Mouse (Mus musculus) stomach, postnatal 0 days (tissue): Measurements from ENCODE around the gene Smarcad1.

Source experiments
- CTCF ChIP-seq: IDR thresholded peaks from 2 replicates; pipeline ENCODE4 v1.5.1; 2016; ENCODE audit warnings: antibody characterized with exemption, low read depth, mild to moderate bottlenecking, moderate library complexity
- EP300 ChIP-seq: optimal IDR thresholded peaks from 2 replicates; pipeline ENCODE3; 2016; ENCODE audit warnings: antibody characterized with exemption

- TF ChIP-seq CTCF: no peak
- no peak for TF ChIP-seq EP300
These were observed 17.3 kb upstream of the Smarcad1 start for GRCm38 (mm10) chr6:65025130-65025529.
